ENCODE assay signal across 8 mouse cellular contexts in the genomic region with DNA sequence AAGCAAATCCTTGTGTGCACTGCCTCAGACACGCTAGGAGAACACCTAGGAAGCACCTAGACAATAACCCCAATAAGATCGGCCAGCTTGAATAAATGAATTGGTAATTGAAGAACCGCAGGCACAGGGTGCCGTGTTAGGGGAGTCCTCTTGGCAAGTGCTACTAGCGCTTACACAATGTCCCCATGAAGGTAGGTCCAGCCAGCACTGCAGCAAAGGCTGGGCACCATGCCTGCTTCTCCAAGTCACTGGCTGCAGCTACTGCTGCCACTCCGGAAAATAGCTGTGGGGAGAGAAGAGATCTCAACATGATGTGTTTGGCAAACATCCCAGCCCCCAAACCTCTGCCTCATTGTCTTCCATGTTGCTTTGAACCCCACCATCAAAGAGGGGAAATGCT.
DNase-seq lines count a peak whose midpoint lies in the region; ATAC-seq lines count a peak whose summit lies in the region.

No protein-coding gene starts in this region.

- H3K4me2 ChIP-seq in hindbrain, embryonic 15.5 days: no peak overlapping the region
- no peak overlapping the region for H3K4me2 ChIP-seq in hindbrain, embryonic 12.5 days (replicated peaks)

- WGBS in hindbrain, embryonic 15.5 days: 51% methylated on average over 6 of the region's 6 CpGs
- 72% methylated on average over 6 of the region's 6 CpGs for WGBS in hindbrain, embryonic 12.5 days

- H3K9me3 ChIP-seq in hindbrain, embryonic 15.5 days: no peaks in the 10 kb centered on the region
- no peaks in the 10 kb centered on the region for H3K9me3 ChIP-seq in hindbrain, embryonic 12.5 days (replicated peaks)

- no peak overlapping the region for H3K27ac ChIP-seq in hindbrain, embryonic 15.5 days (replicated peaks)
- no peak overlapping the region for H3K27ac ChIP-seq in hindbrain, embryonic 12.5 days

- peak; percentile 87 for ATAC-seq in hindbrain, embryonic 15.5 days (ENCODE audit: low FRiP score, low read depth)
- ATAC-seq in hindbrain, embryonic 12.5 days (ENCODE audit: low FRiP score): no peak
- ATAC-seq in megakaryocyte, adult 5-6 weeks (ENCODE audit: poor library complexity, severe bottlenecking): no peak

- DNase-seq in cerebellum, adult 11-12 months: peak; percentile 85
- DNase-seq in frontal cortex, postnatal 14 days (ENCODE audit: low spot score in 2 of 2): peak; percentile 17 to 18
- peak; percentile 14 to 15 for DNase-seq in layer of hippocampus, postnatal 36 days
- DNase-seq in right cerebral cortex, postnatal 25 days: peak; percentile 10
- DNase-seq in natural killer cell, adult 2 months (ENCODE audit: low spot score in 2 of 2): no peak

- H3K27me3 ChIP-seq in hindbrain, embryonic 15.5 days: no peaks in the 10 kb centered on the region
- no peaks in the 10 kb centered on the region for H3K27me3 ChIP-seq in hindbrain, embryonic 12.5 days

- no peak overlapping the region for H3K9ac ChIP-seq in hindbrain, embryonic 15.5 days
- no peak overlapping the region for H3K9ac ChIP-seq in hindbrain, embryonic 12.5 days

- H3K4me1 ChIP-seq in hindbrain, embryonic 15.5 days (replicated peaks): peaks cover 6% of the 10 kb centered on the region; the same call in 1 of the 2 replicates
- H3K4me1 ChIP-seq in hindbrain, embryonic 12.5 days: no peaks in the 10 kb centered on the region

- H3K36me3 ChIP-seq in hindbrain, embryonic 15.5 days: no peaks in the 10 kb centered on the region
- no peaks in the 10 kb centered on the region for H3K36me3 ChIP-seq in hindbrain, embryonic 12.5 days

- H3K4me3 ChIP-seq in hindbrain, embryonic 15.5 days: no peak overlapping the region
- H3K4me3 ChIP-seq in hindbrain, embryonic 12.5 days: no peak overlapping the region

Comparison
In these comparisons a context has a peak if more than half of its experiments do, and no peak if none do; other contexts are left out.
1. DNase-seq: peak in cerebellum, adult 11-12 months (single experiment), frontal cortex, postnatal 14 days (2 of 2), layer of hippocampus, postnatal 36 days (2 of 2) and right cerebral cortex, postnatal 25 days (single experiment); none in natural killer cell, adult 2 months (0 of 2).